Mouse (Mus musculus) kidney, adult 2 months (tissue): ENCODE results near the gene Opn1sw.

Source experiments
- CTCF ChIP-seq: fragments of 200-500 bp; conservative IDR thresholded peaks from 2 replicates; pipeline ENCODE4 v1.5.1; 2011; ENCODE audit warnings: low read depth, mild to moderate bottlenecking, control low read depth, low read length, moderate library complexity, mixed read lengths; ENCODE audit not compliant: insufficient read depth, insufficient read length
- POLR2A ChIP-seq: fragments of 200-500 bp; IDR thresholded peaks from one replicate; pipeline ENCODE4 v1.6.1; 2011; ENCODE audit warnings: low read depth, low read length, control low read depth

DNA sequence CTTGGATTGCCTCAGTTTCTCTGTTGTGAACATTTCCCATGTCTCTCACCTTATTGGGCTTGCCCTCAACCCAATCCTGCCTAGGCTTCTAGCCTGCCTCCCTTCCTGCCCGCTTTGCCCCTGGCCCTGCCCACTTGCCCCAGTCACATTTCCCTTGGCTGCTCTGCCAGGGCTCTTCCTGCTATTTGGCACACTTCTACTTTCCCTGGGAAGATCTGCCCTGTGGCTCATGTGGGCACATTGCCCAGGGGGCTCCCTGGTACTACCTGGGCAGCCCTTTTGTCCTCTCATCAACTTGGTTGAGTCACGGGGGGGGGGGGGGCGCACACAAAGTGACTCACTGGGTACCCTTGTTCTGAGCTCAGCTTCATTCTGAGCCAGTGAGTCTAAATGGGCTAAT lies 43.9 kb upstream of the Opn1sw start:
- TF ChIP-seq POLR2A (no peak), CTCF (no peak)
